Mouse (Mus musculus) heart, postnatal 0 days (tissue): ENCODE results near the gene Cstl1.

Experiments used
- CTCF ChIP-seq: IDR thresholded peaks from 2 replicates; pipeline ENCODE4 v1.5.1; 2016; ENCODE audit warnings: antibody characterized with exemption, control low read depth, low read depth
- EP300 ChIP-seq: IDR thresholded peaks from 2 replicates; pipeline ENCODE4 v1.6.1; 2016; ENCODE audit warnings: antibody characterized with exemption, low read depth

DNA sequence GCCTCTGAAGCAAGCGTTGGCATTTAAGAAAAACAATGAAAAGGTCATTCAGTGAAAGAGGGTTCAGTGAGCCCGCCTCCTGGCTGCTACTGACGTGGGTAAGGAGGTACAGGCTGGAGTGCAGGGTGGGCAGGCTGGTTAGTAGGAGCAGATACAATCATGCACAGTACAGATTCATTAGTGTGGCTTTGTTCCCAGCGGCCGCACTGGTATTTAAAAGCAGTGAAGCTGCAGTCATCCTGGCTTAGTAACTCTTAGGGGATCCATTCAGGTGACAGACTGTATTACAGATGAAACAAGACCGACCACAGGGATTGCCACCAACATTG, 43.0 kb upstream of the Cstl1 start:
- TF ChIP-seq EP300, result no peak
- TF ChIP-seq CTCF, result no peak
